Mouse (Mus musculus) myocyte (in vitro differentiated cells): Measurements from ENCODE around the gene Ak1. TPM values are rescaled to one million over a fixed set of nuclear protein-coding genes. Genes with fewer than 3 reads are reported as not detected.
A peak's percentile ranks its signal among the peaks of the same experiment; 100 is the strongest.

Experiments used
- H3K27me3 ChIP-seq: one replicate; pipeline ENCODE4 v1.6.1; 2011; ENCODE audit not compliant: control insufficient read depth, insufficient read depth, insufficient read length
- H3K36me3 ChIP-seq: one replicate; pipeline ENCODE4 v1.6.1; 2011; ENCODE audit not compliant: control insufficient read depth, insufficient read depth
- H3K4me2 ChIP-seq: one replicate; pipeline ENCODE4 v1.6.1; 2011; ENCODE audit warnings: low read depth, control low read depth
- H3K4me3 ChIP-seq: one replicate; pipeline ENCODE4 v1.5.1; 2011; ENCODE audit warnings: mild to moderate bottlenecking, control low read depth, moderate library complexity
- H3K79me2 ChIP-seq: one replicate; pipeline ENCODE4 v1.6.1; 2011; ENCODE audit not compliant: control insufficient read depth, insufficient read depth
- H3ac ChIP-seq: one replicate; pipeline ENCODE4 v1.6.1; 2011; ENCODE audit not compliant: control insufficient read depth, insufficient read length
- CEBPB ChIP-seq: IDR thresholded peaks from 2 replicates; pipeline ENCODE4 v1.6.1; 2011; ENCODE audit warnings: mild to moderate bottlenecking, moderate library complexity; ENCODE audit not compliant: poor library complexity, insufficient read depth, severe bottlenecking
- E2F4 ChIP-seq: IDR thresholded peaks from one replicate; pipeline ENCODE4 v1.6.1; 2011; ENCODE audit warnings: mild to moderate bottlenecking, control low read depth, moderate library complexity; ENCODE audit not compliant: insufficient read depth
- MAX ChIP-seq: IDR thresholded peaks from one replicate; pipeline ENCODE4 v1.6.1; 2011; ENCODE audit warnings: low read depth, mild to moderate bottlenecking, control low read depth
- MYOD1 ChIP-seq, 3 experiments: IDR thresholded peaks; one replicate each; pipeline ENCODE4 v1.6.1; 2011; ENCODE audit warnings: control low read depth in 2 of 3, low read depth in 2 of 3, mild to moderate bottlenecking in 2 of 3, moderate library complexity in 1 of 3; ENCODE audit not compliant: insufficient read length in 2 of 3, control insufficient read depth in 1 of 3
- MYOG ChIP-seq, 3 experiments: IDR thresholded peaks; one replicate each; pipeline ENCODE4 v1.6.1; 2011; ENCODE audit warnings: control low read depth in 2 of 3, low read depth in 2 of 3, mild to moderate bottlenecking in 2 of 3; ENCODE audit not compliant: insufficient read length in 2 of 3, control insufficient read depth in 1 of 3, insufficient read depth in 1 of 3
- POLR2A ChIP-seq: IDR thresholded peaks from one replicate; pipeline ENCODE4 v1.6.1; 2011; ENCODE audit warnings: low read depth, mild to moderate bottlenecking, control low read depth, moderate library complexity; ENCODE audit not compliant: insufficient read length
- POLR2AphosphoS2 ChIP-seq: IDR thresholded peaks from one replicate; pipeline ENCODE4 v1.6.1; 2011; ENCODE audit warnings: low read depth, control low read depth; ENCODE audit not compliant: insufficient read length
- REST ChIP-seq: IDR thresholded peaks from one replicate; pipeline ENCODE4 v1.6.1; 2011; ENCODE audit warnings: mild to moderate bottlenecking, control low read depth, moderate library complexity; ENCODE audit not compliant: insufficient read depth, insufficient read length
- SRF ChIP-seq: IDR thresholded peaks from one replicate; pipeline ENCODE4 v1.6.1; 2011; ENCODE audit warnings: low read depth; ENCODE audit not compliant: control insufficient read depth, insufficient read length
- TCF12 ChIP-seq: IDR thresholded peaks from one replicate; pipeline ENCODE4 v1.6.1; 2011; ENCODE audit warnings: mild to moderate bottlenecking, control low read depth; ENCODE audit not compliant: poor library complexity, insufficient read depth, severe bottlenecking
- TCF3 ChIP-seq: IDR thresholded peaks from one replicate; pipeline ENCODE4 v1.6.1; 2011; ENCODE audit warnings: low read depth, control low read depth; ENCODE audit not compliant: insufficient read length
- USF1 ChIP-seq: IDR thresholded peaks from one replicate; pipeline ENCODE4 v1.6.1; 2011; ENCODE audit warnings: low read depth, mild to moderate bottlenecking, control low read depth, moderate library complexity
- polyA plus RNA-seq: library from polyadenylated mRNA; unstranded; fragments of >200 nt; fragmentation: generic; extraction: Trizol; gene quantifications from one replicate; pipeline ENCODE4 v1.2.1, GENCODE M21; 2012; ENCODE audit warnings: missing spikeins

The Ak1 gene
- polyA plus RNA-seq, 1 experiment = 265 TPM

DNA sequence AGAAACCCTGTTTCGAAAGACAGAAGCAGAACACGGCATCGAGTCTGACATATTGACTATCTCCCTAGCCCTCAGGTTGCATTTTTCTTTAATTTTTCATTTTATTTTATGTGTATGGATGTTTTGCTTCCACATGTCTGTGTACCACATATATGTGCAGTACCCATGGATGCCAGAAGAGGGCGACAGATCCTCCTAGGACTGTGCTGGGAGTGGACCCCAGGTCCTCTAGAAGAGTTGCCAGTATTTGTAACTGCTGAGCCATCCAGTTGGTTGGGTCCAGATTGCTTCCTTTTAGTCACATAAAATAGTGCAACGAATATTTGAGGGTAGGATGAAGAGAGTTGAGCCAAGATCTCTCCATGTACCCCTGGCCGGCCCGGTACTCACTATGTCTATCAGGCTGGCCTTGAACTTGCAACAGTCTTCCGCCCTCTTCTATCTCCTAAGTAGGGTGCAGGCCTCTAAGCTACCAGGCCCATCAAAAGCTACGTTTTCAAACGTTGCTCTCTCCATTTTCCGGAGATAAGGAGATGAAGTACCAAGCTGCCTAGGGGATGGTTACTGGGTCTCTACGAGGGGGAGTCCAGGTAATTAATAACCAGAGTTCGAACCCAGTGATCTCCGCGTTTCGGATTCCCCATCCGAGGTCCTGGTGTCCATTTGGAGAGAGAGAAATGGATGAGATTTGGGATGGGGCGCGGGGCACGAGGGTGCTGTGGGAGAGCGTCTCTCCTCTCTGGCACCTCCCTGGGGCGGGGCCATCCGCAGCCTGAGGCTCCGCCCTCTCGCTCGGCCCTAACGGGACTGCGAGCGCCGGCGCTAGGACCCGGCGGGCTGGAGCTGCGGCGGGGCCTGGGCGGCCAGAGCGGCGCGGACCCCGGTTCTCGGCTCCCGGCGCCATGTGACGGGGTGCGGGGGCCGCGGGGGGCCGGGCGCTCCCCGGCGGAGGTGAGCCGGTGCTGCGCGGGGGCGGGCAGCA lies 15.1 kb upstream of the Ak1 start:
- Histone ChIP-seq H3K4me2 (peak overlapping the region; percentile 94), H3K27me3 (no peaks in the 10 kb centered on the region), H3K36me3 (no peaks in the 10 kb centered on the region), H3K4me3 (peak overlapping the region; percentile 66), H3ac (peak overlapping the region; percentile 25), H3K79me2 (peaks cover 11% of the 10 kb centered on the region)
- TF ChIP-seq MYOG (IDR thresholded peaks at IDR 0.05; ENCODE audit: control insufficient read depth in 1 of 3, insufficient read depth in 1 of 3, insufficient read length in 2 of 3, low read depth in 2 of 3) (peak in 1 of 3 experiments; percentile 41), USF1 (no peak), CEBPB (no peak), POLR2AphosphoS2 (peak; percentile 48), POLR2A (peak; percentile 47), MAX (no peak)

DNA sequence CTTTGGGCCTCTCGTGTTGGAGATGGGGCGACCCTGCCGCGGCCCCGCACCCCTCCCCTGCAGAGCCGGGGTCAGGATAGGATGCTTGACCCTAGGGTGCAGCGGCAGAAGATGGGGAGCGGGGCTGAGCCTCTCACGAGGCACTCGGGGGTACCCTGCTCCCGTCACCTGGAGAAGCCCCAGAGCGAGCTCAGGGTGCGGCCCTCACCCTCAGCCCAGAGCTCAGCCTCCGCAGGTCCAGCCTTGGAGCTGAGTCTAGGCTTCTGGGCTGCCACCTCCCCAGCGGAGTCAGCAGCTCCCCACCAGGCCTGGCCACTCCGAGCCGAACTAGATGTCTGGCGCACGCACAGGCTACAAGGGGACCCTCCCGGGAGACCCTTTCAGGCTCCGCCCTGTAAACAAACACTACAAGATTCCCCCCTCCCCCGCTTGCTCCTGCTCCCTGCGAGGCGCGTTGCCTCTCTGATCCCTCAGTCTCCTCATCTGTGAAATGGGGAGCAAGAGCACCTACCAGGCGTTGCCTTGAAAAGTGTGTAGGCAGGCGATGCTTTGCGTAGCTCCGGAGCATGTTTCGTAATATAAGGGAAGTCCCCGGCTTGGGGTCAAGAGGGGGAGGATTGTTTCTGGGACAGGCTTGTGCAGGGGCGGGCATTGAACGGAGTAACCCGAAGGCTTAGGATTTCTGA lies 14.2 kb upstream of the Ak1 start:
- TF ChIP-seq POLR2A = peak; percentile 31
- no peak for TF ChIP-seq TCF12
- TF ChIP-seq MYOG (IDR thresholded peaks at IDR 0.05; ENCODE audit: control insufficient read depth in 1 of 3, insufficient read depth in 1 of 3, insufficient read length in 2 of 3, low read depth in 2 of 3) = no peak
- TF ChIP-seq CEBPB = peak; percentile 63; the same call in 1 of the 2 replicates
- no peak for TF ChIP-seq E2F4
- no peak for TF ChIP-seq MAX
- Histone ChIP-seq H3K4me2 (peak overlapping the region; percentile 94), H3K79me2 (peaks cover 11% of the 10 kb centered on the region), H3K27me3 (no peaks in the 10 kb centered on the region), H3ac (peak overlapping the region; percentile 25), H3K4me3 (peak overlapping the region; percentile 66), H3K36me3 (no peaks in the 10 kb centered on the region)

DNA sequence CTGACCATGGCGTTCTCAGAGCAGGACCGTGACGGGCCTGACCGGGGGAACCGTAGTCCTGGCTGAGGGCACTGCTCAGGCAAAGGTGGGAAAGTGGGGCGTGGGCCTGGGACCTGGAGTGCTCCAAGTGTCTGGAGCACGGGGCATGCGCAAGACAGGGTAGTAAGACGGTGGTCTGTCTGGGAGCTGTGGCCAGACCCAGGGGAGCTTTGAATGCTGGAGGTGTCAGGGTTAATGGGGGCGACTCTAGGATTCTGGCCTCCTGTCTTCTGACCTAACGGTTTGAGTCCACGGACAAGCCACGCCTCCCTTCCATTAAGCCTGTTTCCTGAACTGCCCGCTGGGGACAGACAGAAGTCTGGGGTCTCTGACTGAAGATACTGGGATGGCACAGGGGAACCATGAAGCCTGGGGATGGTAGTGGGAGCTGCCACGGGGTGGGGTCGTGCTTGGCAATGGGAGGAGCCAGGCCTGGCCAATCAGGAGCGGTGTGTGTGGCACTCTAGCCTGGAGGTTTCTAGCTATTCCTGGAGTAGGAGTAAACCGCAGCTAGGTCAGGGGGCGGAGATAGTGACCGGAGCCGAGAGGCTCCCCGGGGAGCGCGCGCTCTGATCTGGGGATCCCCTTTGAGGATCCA lies 13.3 kb upstream of the Ak1 start:
- peak overlapping the region; percentile 94 for H3K4me2 ChIP-seq
- peak overlapping the region; percentile 25 for H3ac ChIP-seq
- H3K27me3 ChIP-seq = no peaks in the 10 kb centered on the region
- H3K36me3 ChIP-seq = peaks cover 7% of the 10 kb centered on the region
- H3K79me2 ChIP-seq = peaks cover 11% of the 10 kb centered on the region
- no peak for TF ChIP-seq TCF3
- TF ChIP-seq SRF = peak; percentile 15
- no peak for TF ChIP-seq MAX
- TF ChIP-seq POLR2A = peak; percentile 47
- peak overlapping the region; percentile 66 for H3K4me3 ChIP-seq

DNA sequence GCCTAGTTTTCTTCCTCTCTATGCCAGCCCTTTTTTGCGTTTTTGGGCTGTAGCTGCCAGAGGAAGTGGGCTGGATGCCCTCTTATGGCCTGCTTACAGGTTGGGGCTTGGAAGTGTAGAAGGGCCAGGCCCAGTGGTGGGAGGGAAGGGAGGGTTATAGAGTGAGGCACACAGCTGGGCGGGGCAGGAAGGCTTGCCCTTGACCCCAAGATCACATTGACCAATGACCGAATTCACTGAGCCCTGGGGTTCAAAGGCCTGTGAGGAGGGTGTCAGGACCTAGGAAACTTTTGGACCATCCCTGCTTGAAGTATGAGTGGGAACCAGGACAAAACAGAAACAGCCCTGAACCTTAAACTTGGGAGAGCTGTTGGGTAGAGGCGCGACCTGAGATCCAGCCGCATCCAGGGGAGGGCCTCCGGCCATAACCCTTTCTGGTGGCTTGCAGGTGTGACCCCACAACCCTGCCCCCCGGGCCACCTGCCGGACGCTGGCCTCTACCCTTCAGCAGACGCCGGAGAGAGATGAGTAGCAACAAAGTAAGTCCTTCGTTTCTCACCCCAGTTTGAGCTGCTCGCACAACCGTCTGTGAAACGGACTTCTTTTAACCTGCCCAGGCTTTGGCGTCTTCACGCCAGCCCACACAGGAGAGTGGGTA lies 12.7 kb upstream of the Ak1 start:
- Histone ChIP-seq H3K36me3 (peaks cover 12% of the 10 kb centered on the region), H3ac (no peak overlapping the region), H3K27me3 (no peaks in the 10 kb centered on the region), H3K4me3 (peak overlapping the region; percentile 66), H3K79me2 (peaks cover 11% of the 10 kb centered on the region), H3K4me2 (peak overlapping the region; percentile 94)
- no peak for TF ChIP-seq MYOD1 (IDR thresholded peaks at IDR 0.05; ENCODE audit: control insufficient read depth in 1 of 3, insufficient read length in 2 of 3, low read depth in 2 of 3)
- no peak for TF ChIP-seq MAX
- TF ChIP-seq USF1 = no peak
- TF ChIP-seq POLR2AphosphoS2 = no peak
- TF ChIP-seq CEBPB = no peak
- no peak for TF ChIP-seq REST
- TF ChIP-seq TCF3 = no peak
- no peak for TF ChIP-seq TCF12
- TF ChIP-seq E2F4 = no peak
- TF ChIP-seq SRF = no peak
- no peak for TF ChIP-seq MYOG (IDR thresholded peaks at IDR 0.05; ENCODE audit: control insufficient read depth in 1 of 3, insufficient read depth in 1 of 3, insufficient read length in 2 of 3, low read depth in 2 of 3)
- no peak for TF ChIP-seq POLR2A
